Mouse (Mus musculus) thymus, postnatal 10 days (tissue): ENCODE measurements around the gene Tmem88.

Source experiments
- DNase-seq, 2 experiments: peaks; one replicate each; pipeline ENCODE4 v3.0.0; 2021; ENCODE audit warnings: low spot score in 2 of 2

Tmem88 gene

GRCm38 (mm10) chr11:69416921-69417448 lies 19.0 kb upstream of the Tmem88 start:
- DNase-seq, result no peak

GRCm38 (mm10) chr11:69416509-69416908 lies 18.5 kb upstream of the Tmem88 start:
- DNase-seq, result no peak

GRCm38 (mm10) chr11:69415668-69416451 lies 17.8 kb upstream of the Tmem88 start:
- peak; percentile 67 to 75 for DNase-seq

- no peak for DNase-seq
Observed at GRCm38 (mm10) chr11:69415327-69415667, 17.3 kb upstream of the Tmem88 start.

GRCm38 (mm10) chr11:69414421-69415326 lies 16.6 kb upstream of the Tmem88 start:
- DNase-seq, result peak in 1 of 2 experiments; percentile 20

GRCm38 (mm10) chr11:69413221-69414181 lies 15.5 kb upstream of the Tmem88 start, which contains the start of gene Kdm6b:
Gene Kdm6b (minus strand): TSS chr11:69413675.
- peak; percentile 59 to 63 for DNase-seq

GRCm38 (mm10) chr11:69412548-69412947 lies 14.5 kb upstream of the Tmem88 start:
- no peak for DNase-seq

- peak; percentile 56 to 57 for DNase-seq
Observed at GRCm38 (mm10) chr11:69411538-69412203, 13.6 kb upstream of the Tmem88 start.

GRCm38 (mm10) chr11:69411073-69411535 lies 13.1 kb upstream of the Tmem88 start:
- DNase-seq, result peak; percentile 88 to 93

GRCm38 (mm10) chr11:69410310-69411072 lies 12.5 kb upstream of the Tmem88 start:
- peak; percentile 60 to 66 for DNase-seq

- DNase-seq, result no peak
Observed at GRCm38 (mm10) chr11:69410045-69410309, 11.9 kb upstream of the Tmem88 start.

GRCm38 (mm10) chr11:69409378-69410044 lies 11.5 kb upstream of the Tmem88 start:
- peak; percentile 88 to 89 for DNase-seq

- peak; percentile 73 to 74 for DNase-seq
Observed at GRCm38 (mm10) chr11:69408541-69409377, 10.7 kb upstream of the Tmem88 start.

- no peak for DNase-seq
Observed at GRCm38 (mm10) chr11:69407724-69408004, 9.6 kb upstream of the Tmem88 start.

- DNase-seq, result peak in 1 of 2 experiments; percentile 9
Observed at GRCm38 (mm10) chr11:69406867-69407723, 9.1 kb upstream of the Tmem88 start.

GRCm38 (mm10) chr11:69406282-69406681 lies 8.2 kb upstream of the Tmem88 start:
- DNase-seq, result no peak

- no peak for DNase-seq
Observed at GRCm38 (mm10) chr11:69405397-69406200, 7.6 kb upstream of the Tmem88 start.
